Mouse (Mus musculus) thymus, adult 2 months (tissue): ENCODE data around the gene Slc22a12.

ENCODE experiments used
- CTCF ChIP-seq: fragments of 200-500 bp; IDR thresholded peaks from 2 replicates; pipeline ENCODE4 v1.5.1; 2012; ENCODE audit warnings: mild to moderate bottlenecking, control low read depth, low read length, moderate library complexity, borderline replicate concordance; ENCODE audit not compliant: control insufficient read depth, poor library complexity, insufficient read depth; ENCODE audit errors: extremely low read depth
- POLR2A ChIP-seq: fragments of 200-500 bp; IDR thresholded peaks from 2 replicates; pipeline ENCODE4 v1.6.1; 2012; ENCODE audit warnings: mild to moderate bottlenecking, low read length, control low read depth, moderate library complexity; ENCODE audit not compliant: control insufficient read depth, poor library complexity, insufficient read depth; ENCODE audit errors: extremely low read depth

DNA sequence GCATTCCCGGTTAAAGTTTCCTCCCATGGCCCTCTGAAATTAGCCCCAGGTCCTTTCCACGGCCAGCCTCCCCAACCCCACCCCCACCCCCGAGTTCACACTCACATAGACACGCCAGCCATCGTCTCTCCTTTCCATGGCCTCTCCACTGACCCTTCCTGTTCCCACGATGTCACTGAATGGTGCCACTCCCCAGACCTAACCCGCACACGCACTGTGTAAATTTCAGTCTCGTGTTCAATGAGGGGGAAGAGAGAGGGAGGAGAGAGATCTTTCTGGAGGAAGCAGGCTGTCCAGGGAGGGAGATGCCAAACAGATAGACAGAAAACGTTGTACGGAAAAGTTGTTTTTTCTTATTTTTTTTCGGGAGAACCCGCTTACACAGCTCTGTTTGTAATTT, 12.5 kb downstream of the Slc22a12 start:
- TF ChIP-seq CTCF (no peak), POLR2A (no peak)
